Mouse (Mus musculus): ENCODE measurements around the gene Lrit2.
A peak's percentile ranks its signal among the peaks of the same experiment; 100 is the strongest.

The Lrit2 gene

DNA sequence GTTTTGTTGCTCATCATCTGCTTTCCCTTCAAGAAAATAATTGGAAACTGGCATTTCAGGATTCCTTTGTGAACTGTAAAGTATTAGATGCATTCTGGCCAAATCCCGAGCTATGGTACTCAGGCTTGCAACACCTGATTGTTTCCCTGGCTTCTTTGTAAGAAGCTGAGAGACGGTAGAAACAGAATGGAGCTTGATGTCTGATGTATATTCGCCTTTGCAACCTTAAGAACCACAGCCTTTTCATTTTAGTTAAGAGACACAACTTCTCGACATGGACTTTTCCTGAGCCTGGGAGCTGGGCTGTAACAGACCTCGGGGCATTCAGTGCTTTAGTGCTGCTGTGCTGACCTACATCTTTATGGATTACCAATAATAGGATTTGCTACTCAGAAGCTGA is at the start of gene Lrit2:
Lrit2 (plus strand) TSS at position 301 of the 400 bp plus-strand sequence.
- DNase-seq: no peak

DNA sequence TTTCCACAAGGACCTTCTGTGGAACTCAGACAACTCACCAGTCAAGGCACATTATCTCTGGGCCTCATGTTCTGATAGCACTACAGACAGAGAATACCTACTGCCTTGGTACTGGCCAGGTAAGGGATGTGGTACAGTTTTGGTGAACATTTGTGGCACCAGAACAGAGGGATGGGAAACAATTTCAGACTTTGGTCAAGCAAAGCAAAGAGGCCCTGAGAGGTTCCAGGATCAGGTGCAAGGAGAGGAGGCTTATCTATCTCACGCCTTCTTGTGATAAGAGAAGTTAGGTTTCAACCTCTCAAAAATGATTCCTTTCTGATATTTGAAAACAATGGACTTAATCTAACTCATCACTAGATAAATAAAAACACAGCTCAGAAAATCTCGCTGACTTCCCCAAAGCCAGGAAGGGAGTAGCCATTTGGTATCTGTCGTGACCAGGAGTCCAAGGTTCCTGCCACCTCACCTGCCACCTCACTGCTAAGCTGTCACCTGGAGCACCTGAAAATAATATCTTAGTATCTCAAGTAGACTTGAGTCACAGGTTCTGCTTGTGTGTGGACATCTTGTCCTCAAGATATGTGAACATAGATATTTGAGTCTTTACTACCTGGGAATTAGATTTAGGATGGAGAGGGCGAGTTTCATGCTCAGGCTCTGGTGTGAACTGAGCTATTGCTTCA is 40.3 kb upstream of the Lrit2 start:
- no peak for DNase-seq

- no peak for DNase-seq
These were observed 39.8 kb upstream of the Lrit2 start for GRCm38 (mm10) chr14:37027951-37028350.

DNA sequence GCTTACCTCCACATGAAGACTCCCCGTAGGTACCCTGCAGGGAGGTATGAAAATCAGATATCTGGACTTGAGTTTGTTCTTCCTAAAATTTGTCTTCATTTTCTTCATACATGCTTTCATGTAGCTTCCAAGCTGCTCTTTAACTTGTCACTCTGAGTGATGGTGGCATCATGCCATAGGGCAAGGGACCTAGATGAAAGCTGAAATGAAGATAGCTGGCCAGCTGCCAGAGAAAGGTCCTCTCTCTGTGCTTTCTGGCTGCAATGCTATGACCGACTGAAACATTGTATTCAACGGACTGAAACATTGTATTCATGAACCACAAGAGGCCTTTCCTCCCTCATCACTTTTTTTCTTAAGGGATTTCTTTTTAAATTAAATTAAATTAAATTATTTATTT is 39.2 kb upstream of the Lrit2 start:
- peak; percentile 2 for DNase-seq

DNA sequence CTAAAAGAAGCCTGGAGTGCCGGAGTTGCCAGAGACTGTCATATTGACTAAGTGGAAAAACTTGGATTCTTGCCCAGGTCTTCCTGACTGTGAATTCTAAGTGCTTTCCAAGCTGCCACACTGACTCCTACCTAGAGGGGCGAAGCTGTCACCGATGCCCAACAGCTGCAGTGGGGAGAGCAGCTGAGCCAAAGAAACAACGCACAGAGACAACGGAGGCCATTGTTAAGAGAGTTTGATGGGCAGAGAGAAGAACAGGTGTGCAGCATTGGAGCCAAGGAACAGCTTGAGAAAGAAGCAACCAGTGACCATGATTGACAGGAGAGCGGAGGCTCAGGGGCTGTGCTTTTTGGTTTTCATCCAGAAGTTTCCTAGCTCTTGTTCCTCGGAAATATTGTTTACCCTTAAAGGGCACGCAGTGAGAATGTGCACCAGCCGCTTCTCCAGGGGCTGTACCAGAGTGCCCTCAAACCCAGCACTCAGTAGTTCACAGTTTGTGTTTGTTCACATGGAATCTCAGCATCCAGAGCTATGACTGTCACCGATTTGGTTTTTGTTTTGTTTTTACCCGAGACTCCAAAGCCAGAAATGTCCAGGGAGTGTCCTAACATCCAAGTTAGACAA is 35.1 kb upstream of the Lrit2 start:
- DNase-seq: no peak

DNA sequence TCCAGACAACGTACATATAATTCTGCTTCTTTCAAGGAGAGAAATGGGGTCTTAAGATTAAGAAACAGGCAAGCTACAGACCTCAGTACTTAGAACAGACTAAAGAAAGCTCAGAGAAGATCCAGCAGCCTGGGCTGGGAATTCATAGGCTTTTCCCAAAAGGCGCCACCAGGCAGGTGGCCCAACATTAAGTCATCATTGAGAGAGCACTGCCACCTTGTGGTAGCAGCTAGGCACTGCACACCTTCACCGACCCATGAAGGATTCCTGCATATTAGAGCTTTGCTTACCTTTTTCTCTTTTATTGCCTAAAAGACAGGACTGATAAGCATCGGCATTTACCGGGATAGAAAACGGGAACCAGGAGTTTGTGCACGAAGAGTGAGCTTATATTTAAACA is 34.5 kb upstream of the Lrit2 start:
- peak; percentile 69 for DNase-seq

DNA sequence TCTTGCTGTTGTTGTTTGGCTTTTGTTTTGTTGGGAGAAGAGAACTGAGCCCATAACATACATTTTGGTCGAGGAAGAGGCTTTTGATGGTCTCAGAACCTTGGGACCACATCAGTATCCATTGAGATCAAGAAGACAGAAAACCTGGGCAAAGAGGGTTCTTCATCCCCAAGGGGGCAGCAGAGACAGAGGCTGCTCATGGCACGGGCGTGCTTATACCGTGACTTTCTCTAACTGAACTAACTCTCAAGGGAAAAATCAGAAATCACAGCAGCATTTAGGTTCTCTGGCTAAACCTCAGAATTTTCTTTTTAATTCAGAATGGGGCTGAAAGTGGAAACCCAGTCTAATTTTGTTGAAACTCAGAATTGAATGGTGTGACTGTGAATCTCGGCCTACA is 33.3 kb upstream of the Lrit2 start:
- no peak for DNase-seq

DNA sequence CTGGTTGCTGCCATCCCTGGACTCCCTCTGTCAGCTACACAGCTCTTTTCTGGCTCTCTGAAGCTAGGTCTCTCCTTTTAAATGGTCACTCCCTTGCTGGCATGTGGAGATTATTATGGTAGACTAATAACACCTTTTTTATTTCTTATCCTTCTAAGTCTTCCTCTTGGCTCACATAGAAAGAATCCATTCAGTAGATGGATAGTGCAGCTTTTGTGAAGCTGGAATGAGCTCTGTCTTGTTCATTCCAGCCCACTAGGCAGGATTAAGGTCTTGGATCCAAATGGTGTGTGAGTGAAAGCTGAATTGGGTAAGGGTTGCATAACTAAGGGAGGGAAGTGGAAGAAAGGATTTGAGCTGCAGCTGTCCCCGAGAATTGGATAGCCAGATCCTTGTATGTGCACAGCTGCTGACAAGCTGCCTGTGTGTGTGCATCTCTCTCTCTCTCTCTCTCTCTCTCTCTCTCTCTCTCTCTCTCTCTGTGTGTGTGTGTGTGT is 18.8 kb upstream of the Lrit2 start, which contains the start of gene Rgr:
Rgr (minus strand) TSS at position 51 of the 497 bp plus-strand sequence.
- no peak for DNase-seq

GRCm38 (mm10) chr14:37064849-37065248 is 2.9 kb upstream of the Lrit2 start:
- DNase-seq: no peak

GRCm38 (mm10) chr14:37066636-37067035 is 1.1 kb upstream of the Lrit2 start:
- DNase-seq: no peak

DNA sequence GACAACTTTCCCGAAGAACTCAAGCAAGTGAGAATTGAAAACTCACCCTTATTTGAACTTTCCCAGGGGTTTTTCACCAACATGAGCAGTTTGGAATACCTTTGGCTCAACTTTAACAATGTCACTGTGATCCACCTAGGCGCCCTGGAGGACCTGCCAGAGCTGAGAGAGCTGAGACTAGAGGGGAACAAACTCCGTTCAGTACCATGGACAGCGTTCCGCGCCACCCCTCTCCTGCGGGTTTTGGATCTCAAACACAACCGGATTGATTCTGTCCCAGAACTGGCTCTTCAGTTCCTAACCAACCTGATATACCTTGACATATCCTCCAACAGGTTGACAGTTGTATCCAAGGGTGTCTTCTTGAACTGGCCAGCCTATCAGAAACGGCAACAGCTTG is 787 bp downstream of the Lrit2 start:
- DNase-seq: peak; percentile 73

GRCm38 (mm10) chr14:37080724-37081123 is 13.0 kb downstream of the Lrit2 start:
- no peak for DNase-seq

- no peak for DNase-seq
These were observed 16.0 kb downstream of the Lrit2 start for GRCm38 (mm10) chr14:37083755-37084154.

GRCm38 (mm10) chr14:37094436-37094835 is 26.7 kb downstream of the Lrit2 start:
- no peak for DNase-seq

- no peak for DNase-seq
These were observed 27.8 kb downstream of the Lrit2 start for GRCm38 (mm10) chr14:37095556-37095955.

DNA sequence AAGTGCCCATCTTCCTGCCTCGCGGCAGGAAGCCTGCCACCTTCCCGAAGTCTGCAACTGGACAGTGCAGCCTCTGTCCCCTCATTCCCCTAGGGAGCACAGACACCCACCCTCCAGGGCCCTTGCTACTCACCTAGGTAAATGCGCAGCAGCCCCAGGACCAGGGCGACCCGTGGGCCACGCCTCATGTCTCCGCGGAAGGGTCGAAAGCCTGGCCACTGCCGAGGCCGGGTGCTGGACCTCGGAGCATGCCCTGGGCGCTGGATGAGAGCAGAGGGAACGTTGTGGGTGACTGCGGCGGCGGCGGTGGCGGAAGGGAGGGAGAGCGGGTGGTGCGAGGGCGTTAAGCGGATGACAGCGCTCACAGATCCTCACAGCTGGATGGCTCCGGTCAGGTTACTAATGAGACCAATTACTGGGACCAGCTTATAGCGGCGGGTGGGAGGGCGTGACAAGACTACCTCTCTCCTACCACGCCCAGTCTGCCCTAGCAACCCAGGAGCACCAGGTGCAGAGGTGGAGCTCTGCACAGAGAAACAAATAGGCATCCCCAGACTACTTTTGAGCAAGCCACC is 30.3 kb downstream of the Lrit2 start, which contains the start of gene Cdhr1:
Cdhr1 (minus strand) TSS at position 392 of the 575 bp plus-strand sequence.
- peak; percentile 12 for DNase-seq

GRCm38 (mm10) chr14:37101531-37101930 is 33.8 kb downstream of the Lrit2 start:
- DNase-seq: no peak

DNA sequence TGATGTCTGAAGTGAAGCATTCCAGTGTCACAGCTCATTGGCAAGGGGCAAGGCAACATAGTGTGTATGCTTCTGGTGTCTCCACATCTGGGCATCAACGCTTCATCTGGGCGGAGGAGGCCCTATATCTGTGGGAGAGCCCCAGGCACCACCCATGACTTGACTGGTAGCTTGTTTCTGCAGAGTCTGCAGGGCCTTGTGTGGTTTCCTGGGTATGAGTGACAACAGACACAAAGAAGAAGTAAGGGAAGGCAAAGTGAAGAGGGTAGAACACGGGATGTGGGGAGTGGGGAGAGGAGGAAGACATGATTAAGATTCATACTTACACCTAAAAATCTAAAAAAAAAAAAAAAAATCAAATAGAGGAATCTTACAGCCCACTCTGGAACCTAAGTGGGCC is 34.8 kb downstream of the Lrit2 start:
- no peak for DNase-seq

DNA sequence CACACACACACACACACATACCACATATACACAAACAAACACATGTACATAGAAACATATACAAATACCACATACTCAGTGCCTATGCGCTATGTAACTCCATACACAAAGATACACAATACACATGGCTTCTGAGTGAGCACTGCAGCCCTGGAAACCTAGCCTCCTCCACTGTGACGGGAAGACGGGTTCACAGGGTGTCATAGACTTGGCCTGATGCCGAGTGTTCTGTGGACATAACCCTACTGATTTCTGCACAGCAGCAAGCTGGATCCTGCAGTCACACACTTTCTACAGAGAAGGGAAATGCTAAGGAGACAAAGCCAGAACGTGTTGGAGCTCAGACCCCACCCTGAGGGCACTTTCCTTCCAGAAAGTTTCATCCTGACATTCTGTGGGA is 37.0 kb downstream of the Lrit2 start:
- DNase-seq: peak; percentile 75

GRCm38 (mm10) chr14:37105846-37106245 is 38.1 kb downstream of the Lrit2 start:
- DNase-seq: no peak

DNA sequence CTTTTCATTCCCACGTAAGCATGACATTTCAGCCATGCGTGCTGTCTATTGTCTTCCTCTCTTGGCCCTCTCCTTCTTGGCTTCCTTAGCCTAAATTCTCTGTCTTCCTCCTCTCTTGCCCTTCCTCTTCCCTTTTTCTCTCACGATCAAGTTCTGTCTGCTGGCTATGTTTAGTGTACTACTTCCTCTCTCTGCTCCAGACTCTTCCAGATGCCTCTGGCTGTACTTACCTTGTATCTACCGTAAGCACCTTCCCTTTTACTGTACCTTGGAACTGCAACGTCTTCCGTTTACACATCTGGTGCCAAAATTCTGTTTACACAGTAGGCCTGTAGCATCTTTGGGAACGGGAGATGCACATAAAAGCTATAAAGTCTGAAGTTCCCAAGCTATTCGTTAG is 41.7 kb downstream of the Lrit2 start:
- DNase-seq: no peak

- DNase-seq: no peak
These were observed 42.2 kb downstream of the Lrit2 start for GRCm38 (mm10) chr14:37109975-37110374.

DNA sequence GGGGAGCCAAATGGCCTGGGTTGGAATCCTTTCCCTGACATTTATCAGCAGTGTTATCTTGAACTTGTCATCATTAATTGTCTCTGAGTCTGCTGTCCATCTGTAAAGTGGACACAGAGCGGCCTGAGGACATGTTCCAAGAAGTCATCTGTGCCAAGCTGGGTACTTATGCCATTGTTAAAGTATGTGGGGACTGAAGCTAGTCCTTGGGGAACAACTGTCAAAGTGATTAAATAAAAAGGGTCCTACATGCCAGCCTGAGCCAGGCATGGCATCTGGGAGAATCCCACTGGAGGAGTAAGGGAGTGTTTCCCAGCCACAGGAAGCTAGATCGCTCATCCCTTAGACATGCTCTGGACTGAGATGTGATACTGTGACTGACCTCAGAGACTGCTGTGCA is 42.7 kb downstream of the Lrit2 start:
- no peak for DNase-seq

DNA sequence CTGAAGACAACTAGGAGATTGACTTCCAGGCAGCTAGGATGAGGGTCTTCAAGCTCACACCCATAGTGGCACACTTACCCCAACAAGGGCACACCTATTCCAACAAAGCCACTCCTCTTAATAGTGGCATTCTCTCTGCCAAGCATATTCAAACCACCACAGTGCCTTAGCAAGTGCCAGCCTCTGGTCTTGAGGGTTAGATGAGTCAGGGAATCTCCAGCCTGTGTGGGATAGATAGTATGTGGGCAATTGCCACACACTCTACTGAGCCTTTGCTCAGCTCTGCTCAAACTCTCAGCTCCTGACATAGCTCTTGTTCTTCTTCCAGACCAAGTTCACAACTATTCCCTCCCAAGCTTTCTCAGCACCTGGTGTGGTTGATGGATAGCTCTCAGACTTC is 43.6 kb downstream of the Lrit2 start:
- no peak for DNase-seq

Data from kidney, postnatal 14 days (tissue).